Mouse (Mus musculus) stomach, postnatal 0 days (tissue): ENCODE measurements at regions not wholly inside any gene's neighbourhood (a gene's known extent, or its start where the extent isn't known, plus 50 kb on each side); places are given as distances from the start of the nearest gene placed in this dataset.

Experiments used
- ATAC-seq: fragments of 200-750 bp; cut with Nextera tagmentation; 2 replicates; pipeline ENCODE4 v1.8.0; 2017; ENCODE audit not compliant: low FRiP score, low TSS enrichment
- DNase-seq: peaks from one replicate; pipeline ENCODE4 v3.0.0-alpha.2; 2016; ENCODE audit warnings: low spot score
- H3K27ac ChIP-seq: fragments of 300-500 bp; sonication (generic); replicated peaks from 2 replicates; pipeline ENCODE4 v1.5.1; 2014; ENCODE audit warnings: mild to moderate bottlenecking, control low read depth
- H3K27me3 ChIP-seq: fragments of 300-500 bp; sonication (generic); 2 replicates; pipeline ENCODE4 v1.6.1; 2014; ENCODE audit warnings: low read length; ENCODE audit not compliant: control insufficient read depth, insufficient read depth
- H3K36me3 ChIP-seq: fragments of 300-500 bp; sonication (generic); 2 replicates; pipeline ENCODE4 v1.6.1; 2014; ENCODE audit warnings: low read length, mixed read lengths; ENCODE audit not compliant: control insufficient read depth, insufficient read depth
- H3K4me1 ChIP-seq: fragments of 300-500 bp; sonication (generic); replicated peaks from 2 replicates; pipeline ENCODE4 v1.6.1; 2014; ENCODE audit warnings: antibody characterized with exemption; ENCODE audit not compliant: control insufficient read depth, insufficient read depth
- H3K4me2 ChIP-seq: fragments of 300-500 bp; sonication (generic); replicated peaks from 2 replicates; pipeline ENCODE4 v1.6.1; 2014; ENCODE audit warnings: low read depth, mild to moderate bottlenecking, control low read depth, moderate library complexity
- H3K4me3 ChIP-seq: fragments of 300-500 bp; sonication (generic); 2 replicates; pipeline ENCODE4 v1.5.1; 2014; ENCODE audit warnings: low read depth, low read length, control low read depth
- H3K9ac ChIP-seq: fragments of 300-500 bp; sonication (generic); 2 replicates; pipeline ENCODE4 v1.6.1; 2014; ENCODE audit warnings: mild to moderate bottlenecking, low read length, control low read depth, mixed read lengths
- H3K9me3 ChIP-seq: fragments of 300-500 bp; sonication (generic); 2 replicates; pipeline ENCODE4 v1.6.1; 2016; ENCODE audit warnings: low read length; ENCODE audit not compliant: control insufficient read depth
- CTCF ChIP-seq: IDR thresholded peaks from 2 replicates; pipeline ENCODE4 v1.5.1; 2016; ENCODE audit warnings: antibody characterized with exemption, low read depth, mild to moderate bottlenecking, moderate library complexity
- EP300 ChIP-seq: optimal IDR thresholded peaks from 2 replicates; pipeline ENCODE3; 2016; ENCODE audit warnings: antibody characterized with exemption
- WGBS: fragments of 180-500 bp; shearing (Covaris S2); extraction: QIAGEN DNeasy Blood & Tissue Kit; methylation state at CpG from one replicate; pipeline ENCODE4 v1.1.7; 2014; 5-methylcytosine and 5-hydroxymethylcytosine counted together

GRCm38 (mm10) chr3:37906806-37907251 lies 182.5 kb upstream of the Gm5148 start:
- TF ChIP-seq EP300 = no peak
- TF ChIP-seq CTCF = no peak
- WGBS = 12% methylated on average over 5 of the region's 5 CpGs
- DNase-seq (peak; percentile 29), ATAC-seq (0 out of 2 replicates have a peak, but pooled peaks have one; percentile 43)
- H3K36me3 ChIP-seq = no peaks in the 10 kb centered on the region
- no peak overlapping the region for H3K4me2 ChIP-seq
- no peaks in the 10 kb centered on the region for H3K27me3 ChIP-seq
- H3K9ac ChIP-seq = no peak overlapping the region
- H3K4me3 ChIP-seq = no peak overlapping the region
- peaks cover 5% of the 10 kb centered on the region for H3K4me1 ChIP-seq
- H3K9me3 ChIP-seq = no peaks in the 10 kb centered on the region
- peak overlapping the region; percentile 41; the same call in 1 of the 2 replicates for H3K27ac ChIP-seq

- H3K9me3 ChIP-seq = no peaks in the 10 kb centered on the region
- no peaks in the 10 kb centered on the region for H3K27me3 ChIP-seq
- H3K4me1 ChIP-seq = peaks cover 5% of the 10 kb centered on the region
- no peak for ATAC-seq
- no peak for TF ChIP-seq EP300
- no peak for TF ChIP-seq CTCF
- H3K9ac ChIP-seq = no peak overlapping the region
- no peak overlapping the region for H3K27ac ChIP-seq
- H3K36me3 ChIP-seq = no peaks in the 10 kb centered on the region
- no peak overlapping the region for H3K4me2 ChIP-seq
- DNase-seq = no peak
- H3K4me3 ChIP-seq = no peak overlapping the region
- 71% methylated on average over 3 of the region's 3 CpGs for WGBS
Observed at GRCm38 (mm10) chr3:37904188-37904587, 179.9 kb upstream of the Gm5148 start.

GRCm38 (mm10) chr3:37903482-37903881 lies 179.2 kb upstream of the Gm5148 start:
- DNase-seq = no peak
- no peaks in the 10 kb centered on the region for H3K27me3 ChIP-seq
- ATAC-seq = no peak
- TF ChIP-seq CTCF = no peak
- TF ChIP-seq EP300 = no peak
- H3K4me3 ChIP-seq = no peak overlapping the region
- WGBS = 85% methylated on average over 3 of the region's 3 CpGs
- no peak overlapping the region for H3K27ac ChIP-seq
- no peaks in the 10 kb centered on the region for H3K9me3 ChIP-seq
- no peak overlapping the region for H3K4me2 ChIP-seq
- no peaks in the 10 kb centered on the region for H3K36me3 ChIP-seq
- H3K9ac ChIP-seq = no peak overlapping the region
- peaks cover 5% of the 10 kb centered on the region for H3K4me1 ChIP-seq

GRCm38 (mm10) chr3:37903021-37903420 lies 178.7 kb upstream of the Gm5148 start:
- DNase-seq (no peak), ATAC-seq (no peak)
- Histone ChIP-seq H3K27me3 (no peaks in the 10 kb centered on the region), H3K9ac (no peak overlapping the region), H3K4me3 (no peak overlapping the region), H3K27ac (no peak overlapping the region), H3K9me3 (no peaks in the 10 kb centered on the region), H3K4me1 (peaks cover 5% of the 10 kb centered on the region), H3K4me2 (no peak overlapping the region), H3K36me3 (no peaks in the 10 kb centered on the region)
- TF ChIP-seq CTCF = no peak
- no peak for TF ChIP-seq EP300
- 82% methylated on average over 4 of the region's 4 CpGs for WGBS

GRCm38 (mm10) chr3:37897392-37897791 lies 173.1 kb upstream of the Gm5148 start:
- Histone ChIP-seq H3K4me1 (no peaks in the 10 kb centered on the region), H3K27ac (no peak overlapping the region), H3K4me3 (no peak overlapping the region), H3K27me3 (no peaks in the 10 kb centered on the region), H3K36me3 (no peaks in the 10 kb centered on the region), H3K9me3 (no peaks in the 10 kb centered on the region), H3K9ac (no peak overlapping the region), H3K4me2 (no peak overlapping the region)
- DNase-seq (no peak), ATAC-seq (no peak)
- WGBS = 38% methylated on average over 3 of the region's 3 CpGs
- TF ChIP-seq CTCF (no peak), EP300 (no peak)

GRCm38 (mm10) chr3:37896821-37897311 lies 172.6 kb upstream of the Gm5148 start:
- 17% methylated on average over 17 of the region's 17 CpGs for whole genome bisulfite sequencing
- H3K36me3 ChIP-seq = no peaks in the 10 kb centered on the region
- no peak overlapping the region for H3K9ac ChIP-seq
- H3K4me3 ChIP-seq = no peak overlapping the region
- H3K27me3 ChIP-seq = no peaks in the 10 kb centered on the region
- DNase-seq (peak; percentile 22), ATAC-seq (peak; percentile 40; the same call in 1 of the 2 replicates)
- no peaks in the 10 kb centered on the region for H3K9me3 ChIP-seq
- H3K4me2 ChIP-seq = peak overlapping the region; percentile 32; the same call in 1 of the 2 replicates
- TF ChIP-seq CTCF (0 out of 2 replicates have a peak, but pooled peaks have one; percentile 2), EP300 (no peak)
- peak overlapping the region; percentile 53; the same call in 1 of the 2 replicates for H3K27ac ChIP-seq
- no peaks in the 10 kb centered on the region for H3K4me1 ChIP-seq
